Mouse (Mus musculus) urinary bladder, postnatal 10 days (tissue): ENCODE results near the gene Pak1.
"Not testable (repeated sequence)": the region's sequence is repeated elsewhere in the genome, so short reads cannot be mapped to it uniquely, and the experiment has no call there.

Experiments used
- DNase-seq: peaks from one replicate; pipeline ENCODE4 v3.0.0; 2022; ENCODE audit warnings: low spot score

The Pak1 gene

DNA sequence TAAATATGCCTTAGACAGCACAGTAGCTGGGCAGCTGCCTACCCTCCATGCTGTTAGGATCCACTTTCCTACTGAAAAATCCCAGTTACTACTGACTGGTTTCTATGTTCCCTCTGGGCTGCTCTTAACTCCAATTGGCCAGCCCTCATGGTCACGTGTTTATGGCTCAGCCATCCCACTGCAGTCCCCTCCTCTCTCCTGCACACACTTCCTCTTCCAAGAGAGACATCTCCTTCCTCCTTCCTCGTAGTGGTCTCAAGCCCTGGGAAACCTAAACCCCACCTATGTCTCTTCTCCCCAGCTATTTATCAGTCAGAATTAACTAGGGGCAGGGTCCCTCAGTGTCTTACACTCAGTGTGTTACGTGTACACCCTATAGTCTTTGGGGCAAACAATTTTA is 61.2 kb downstream of the Pak1 start:
- not testable (repeated sequence) for DNase-seq

DNA sequence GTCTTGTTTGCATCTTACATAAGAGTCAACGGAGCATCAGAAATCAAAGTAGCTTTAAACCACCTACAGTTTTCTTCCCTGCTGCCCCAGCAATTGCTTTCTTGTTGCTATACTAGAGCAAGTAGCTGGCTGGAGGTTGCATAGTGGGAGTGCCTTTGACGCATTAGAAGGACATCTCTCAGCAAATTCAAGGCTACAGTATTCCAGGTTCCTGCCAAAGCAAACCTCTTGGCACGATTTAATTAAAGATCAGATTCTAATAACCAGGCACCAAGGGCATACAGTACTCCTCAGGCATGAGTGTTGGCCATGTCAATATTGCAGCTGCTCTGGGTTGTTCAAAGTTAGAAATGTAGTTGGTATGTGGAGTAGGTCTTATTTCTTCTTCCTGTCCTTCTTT is 62.0 kb downstream of the Pak1 start:
- DNase-seq, result no peak

- DNase-seq, result no peak
Measured at GRCm38 (mm10) chr7:97863512-97863911, 75.2 kb downstream of the Pak1 start.

DNA sequence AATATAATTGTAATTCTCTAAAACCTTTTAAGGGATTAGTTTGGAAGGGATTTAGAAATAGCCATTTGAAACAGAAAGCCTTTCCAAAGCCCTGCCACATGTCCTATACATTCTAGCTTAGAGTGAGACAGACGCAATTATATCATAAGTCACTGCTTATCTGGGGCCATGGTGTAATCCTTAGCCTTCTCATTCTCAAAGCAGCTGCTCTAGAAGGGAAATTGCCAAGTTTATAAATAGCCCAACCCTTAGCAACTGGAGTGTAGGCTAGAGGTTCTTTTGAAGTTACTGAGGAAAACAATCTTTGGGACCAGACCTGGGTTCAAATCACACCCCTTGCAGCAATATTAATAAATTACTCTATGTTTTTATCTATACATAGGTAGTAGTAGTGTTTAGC is 76.2 kb downstream of the Pak1 start:
- no peak for DNase-seq

DNA sequence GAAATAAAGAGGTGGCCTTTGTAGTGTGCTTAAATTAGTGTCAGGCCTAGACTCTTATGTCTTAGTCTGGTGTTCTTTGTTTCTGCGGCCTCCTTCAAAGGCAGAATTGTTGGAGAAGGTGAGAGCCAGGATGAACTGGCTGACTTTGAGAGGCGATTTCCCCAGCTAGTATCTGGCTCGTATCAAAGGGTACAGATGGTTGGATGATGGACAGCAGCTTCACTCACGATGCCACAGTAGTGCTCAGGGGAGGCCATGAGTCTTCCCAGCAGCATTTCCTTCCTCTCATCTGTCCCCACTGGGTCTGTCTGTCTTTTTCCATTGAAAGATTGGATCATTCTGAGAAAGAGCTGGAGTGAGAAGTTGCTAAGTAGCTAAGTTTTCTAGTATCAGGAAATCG is 79.5 kb downstream of the Pak1 start:
- DNase-seq, result no peak

GRCm38 (mm10) chr7:97868766-97869165 is 80.4 kb downstream of the Pak1 start:
- no peak for DNase-seq

DNA sequence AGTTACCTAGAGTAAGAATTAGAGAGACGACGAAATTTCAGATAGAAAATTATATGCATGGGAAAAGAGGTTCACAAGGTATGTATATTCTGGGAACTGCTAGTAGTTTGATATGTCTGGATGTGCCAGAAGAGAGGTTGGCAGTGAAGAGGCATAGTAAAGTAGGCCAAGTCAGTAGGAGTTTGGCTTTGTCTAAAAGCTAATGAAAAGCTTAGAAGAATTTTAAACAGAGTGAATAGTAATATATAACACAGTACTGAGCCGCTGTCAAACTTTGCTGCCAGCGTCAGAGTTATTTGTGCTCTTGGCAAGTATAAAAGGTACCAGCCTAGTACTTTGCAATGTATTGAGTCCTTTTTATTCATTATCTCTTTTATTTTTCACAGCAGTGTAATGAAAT is 84.1 kb downstream of the Pak1 start:
- DNase-seq, result no peak

- DNase-seq, result no peak
Measured at GRCm38 (mm10) chr7:97873317-97873716, 85.0 kb downstream of the Pak1 start.

DNA sequence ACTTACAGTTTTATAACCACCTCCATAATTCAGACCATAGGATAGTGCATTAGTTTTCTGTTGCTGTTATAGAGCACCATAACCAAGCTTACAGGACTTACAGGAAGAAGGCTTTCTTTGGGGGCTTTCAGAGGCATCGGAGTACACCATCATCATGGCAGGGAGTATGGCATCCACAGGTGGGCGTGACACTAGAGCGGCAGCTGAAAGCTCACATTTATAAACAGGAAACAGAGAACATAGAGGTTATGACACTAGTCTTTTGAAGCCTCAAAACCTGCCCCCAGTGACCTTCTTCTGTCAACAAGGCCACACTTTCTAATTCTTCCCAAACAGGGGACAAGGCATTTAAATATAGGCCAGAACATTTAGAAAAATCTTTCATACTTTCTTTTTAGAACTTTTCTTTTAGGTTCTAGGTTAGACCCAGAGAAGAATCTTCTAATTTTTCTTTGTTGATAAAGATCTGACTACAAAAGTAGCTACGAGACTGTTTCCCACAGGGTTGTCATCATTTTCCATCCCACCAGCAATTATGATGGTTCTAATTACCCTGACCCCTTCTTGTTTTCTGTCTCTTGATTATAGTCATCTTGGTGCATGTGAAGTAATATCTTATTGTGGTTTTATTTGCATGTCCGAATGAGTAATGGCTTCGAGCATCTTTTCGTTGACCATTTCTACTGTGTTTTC is 89.7 kb downstream of the Pak1 start:
- no peak for DNase-seq

DNA sequence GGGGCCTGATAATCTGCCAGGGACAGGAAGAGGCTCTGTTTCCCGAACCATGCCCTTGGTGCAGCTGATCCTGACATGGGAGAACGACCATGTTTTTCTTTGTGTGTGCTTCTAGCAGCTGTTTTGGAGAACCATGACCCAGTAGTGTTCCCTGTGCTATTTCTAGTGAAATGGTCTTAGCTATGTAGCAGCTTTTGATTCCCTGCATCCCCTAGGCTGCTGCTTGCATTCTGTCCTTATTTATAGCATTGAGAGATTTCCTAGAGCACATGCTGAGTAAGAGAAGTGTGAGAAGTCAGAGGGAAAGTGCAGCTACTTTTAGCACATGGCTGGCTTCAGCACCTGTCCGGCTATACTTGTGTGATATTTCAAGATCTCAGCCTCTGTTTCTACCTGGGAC is 123.3 kb downstream of the Pak1 start:
- no peak for DNase-seq

DNA sequence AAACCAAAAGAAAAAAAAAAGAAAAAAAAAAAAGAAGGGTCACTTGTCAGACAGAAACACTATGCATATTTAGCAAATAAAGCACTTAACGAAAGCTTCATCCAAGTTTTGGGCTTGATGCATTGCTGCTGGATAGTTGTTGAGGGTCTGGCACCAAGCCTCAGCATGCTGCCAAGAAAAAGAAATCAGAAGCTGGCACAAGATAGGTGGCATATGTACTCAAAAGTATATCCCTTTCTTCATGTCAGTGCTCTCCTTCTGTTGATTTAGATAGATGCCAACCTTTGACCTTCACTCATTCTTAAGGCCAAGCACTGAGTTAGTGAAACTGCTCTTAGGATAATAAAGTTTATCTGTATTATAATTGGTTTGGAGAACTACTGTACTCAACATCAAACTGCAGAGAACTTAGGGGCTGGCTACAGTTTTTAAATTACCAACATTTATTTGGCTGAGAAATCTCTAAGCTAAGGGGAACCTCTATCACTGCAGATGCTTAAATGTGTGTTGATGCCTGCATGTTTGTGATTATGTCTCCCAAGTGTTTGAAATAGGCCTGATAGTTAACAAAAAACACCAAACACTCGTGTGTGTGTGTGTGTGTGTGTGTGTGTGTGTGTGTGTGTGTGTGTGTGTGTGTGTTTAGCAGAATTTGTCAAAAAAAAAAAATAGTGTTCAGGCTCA is 126.6 kb downstream of the Pak1 start:
- DNase-seq, result no peak

- DNase-seq, result no peak
Measured at GRCm38 (mm10) chr7:97919742-97920141, 131.4 kb downstream of the Pak1 start, which contains the start of gene Gdpd4. Gene Gdpd4 (plus strand): TSS chr7:97919955.

DNA sequence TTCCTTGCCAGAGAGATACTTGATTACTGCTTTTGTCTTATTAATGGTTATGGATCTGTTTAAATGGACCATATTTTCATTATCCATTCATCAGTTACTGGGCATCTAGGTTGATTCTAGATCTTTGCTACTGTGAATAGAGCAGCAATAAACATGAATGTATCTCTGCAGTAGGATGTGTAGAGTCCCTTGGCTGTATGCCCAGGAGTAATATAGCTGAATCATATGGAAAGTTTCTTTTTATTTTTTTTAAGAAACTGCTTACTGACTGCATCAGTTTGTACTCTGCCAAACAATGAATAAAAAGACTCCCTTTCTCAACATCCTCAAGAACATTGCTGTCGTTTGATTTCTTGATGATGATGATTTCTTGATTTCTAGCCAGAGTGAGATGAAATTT is 137.5 kb downstream of the Pak1 start:
- DNase-seq, result no peak

DNA sequence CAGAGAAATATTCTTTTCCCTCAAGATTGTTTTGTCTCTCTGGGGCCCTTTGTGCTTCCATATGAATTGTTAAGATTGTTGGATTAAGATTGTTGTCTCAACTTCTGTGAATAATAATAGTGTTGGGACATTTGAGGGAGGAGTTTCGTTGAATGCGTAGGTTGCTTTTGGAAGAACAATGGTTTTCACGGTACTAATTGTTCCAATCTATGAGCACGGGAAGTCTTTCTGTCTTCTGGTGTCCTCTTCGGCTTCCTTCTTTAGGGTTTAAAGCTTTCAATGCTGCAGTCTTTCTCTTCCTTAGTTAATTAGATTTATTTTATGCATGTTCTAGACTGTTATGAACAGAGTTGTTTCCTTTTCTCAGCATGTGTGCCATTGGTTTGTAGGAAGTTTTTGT is 138.6 kb downstream of the Pak1 start:
- no peak for DNase-seq

DNA sequence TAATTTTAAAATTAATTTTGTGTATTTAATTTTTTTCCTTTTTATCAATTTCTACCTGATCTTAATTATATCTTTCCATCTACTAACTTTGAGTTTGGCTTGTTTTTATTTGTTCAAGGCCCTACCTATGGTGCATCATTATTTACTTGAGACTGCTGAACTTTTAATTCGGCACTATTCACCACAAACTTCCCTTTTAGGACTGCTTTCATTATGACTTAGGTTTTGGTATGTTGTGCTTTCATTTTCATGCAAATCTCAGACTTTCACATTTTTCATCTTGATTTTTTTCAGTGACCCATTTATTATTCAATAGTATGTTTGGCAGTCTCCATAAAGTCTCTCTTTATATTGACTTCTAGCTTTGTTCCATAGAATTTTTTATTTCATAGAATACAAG is 156.1 kb downstream of the Pak1 start:
- no peak for DNase-seq
